Mouse (Mus musculus): ENCODE measurements at regions not wholly inside any gene's neighbourhood (a gene's known extent, or its start where the extent isn't known, plus 50 kb on each side); places are given as distances from the start of the nearest gene placed in this dataset.
"Not testable (repeated sequence)": the region's sequence is repeated elsewhere in the genome, so short reads cannot be mapped to it uniquely, and the experiment has no call there.

GRCm38 (mm10) chr12:25462690-25463089 lies 365.8 kb upstream of the Id2 start:
- DNase-seq (ENCODE audit: low spot score): not testable (repeated sequence)

- no peak for DNase-seq (ENCODE audit: low spot score)
Measured at GRCm38 (mm10) chr12:25455281-25455989, 358.5 kb upstream of the Id2 start.

- DNase-seq (ENCODE audit: low spot score): no peak
Measured at GRCm38 (mm10) chr12:25453356-25453755, 356.4 kb upstream of the Id2 start.

DNA sequence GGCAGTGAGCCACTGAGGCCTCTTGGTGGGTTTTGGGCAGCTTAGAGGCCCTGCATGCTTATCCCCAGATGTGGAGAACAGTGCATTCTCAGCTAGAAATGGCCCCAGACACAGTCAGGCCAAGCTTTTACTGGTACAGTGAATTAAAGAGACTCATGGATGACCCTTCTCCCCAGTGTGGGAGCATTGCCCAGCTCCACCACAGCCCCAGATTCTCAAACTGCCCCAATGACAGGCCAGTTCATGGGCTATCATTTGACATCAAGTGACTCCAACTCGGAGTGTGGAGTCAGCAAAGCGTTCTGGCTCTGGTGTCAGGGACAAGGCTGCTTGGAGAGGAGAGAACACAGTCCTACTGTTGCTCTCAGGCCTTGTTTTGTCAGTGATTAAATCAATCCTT lies 354.2 kb upstream of the Id2 start:
- DNase-seq (ENCODE audit: low spot score): no peak

GRCm38 (mm10) chr12:25444355-25444754 lies 347.4 kb upstream of the Id2 start:
- no peak for DNase-seq (ENCODE audit: low spot score)

DNA sequence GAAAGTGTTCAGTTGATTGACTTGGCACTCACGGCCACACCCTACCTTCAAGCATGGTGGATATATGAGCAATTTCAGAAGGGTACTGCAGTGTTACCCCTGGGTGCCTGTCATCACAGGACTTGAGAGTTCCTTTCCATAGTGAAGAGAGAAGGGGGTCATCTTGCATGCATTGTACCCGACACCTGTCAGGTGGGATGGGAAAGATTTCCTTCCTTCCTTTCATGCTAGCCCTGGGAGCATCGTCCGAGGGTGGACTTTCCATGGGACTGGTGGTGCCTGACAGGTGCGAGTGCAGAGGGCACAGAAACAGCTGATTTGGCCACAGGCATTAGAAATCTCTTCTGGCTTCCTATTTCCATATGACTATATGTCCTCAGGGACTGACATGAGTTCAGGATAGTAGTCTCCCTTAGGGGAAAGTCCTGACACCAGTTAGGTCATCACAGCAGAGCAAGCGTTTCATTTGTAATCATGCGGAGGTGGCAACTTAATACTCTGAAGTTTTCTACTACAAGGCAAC lies 342.1 kb upstream of the Id2 start:
- DNase-seq (ENCODE audit: low spot score): no peak

- DNase-seq (ENCODE audit: low spot score): peak; percentile 28
Measured at GRCm38 (mm10) chr12:25438217-25439028, 341.5 kb upstream of the Id2 start.

DNA sequence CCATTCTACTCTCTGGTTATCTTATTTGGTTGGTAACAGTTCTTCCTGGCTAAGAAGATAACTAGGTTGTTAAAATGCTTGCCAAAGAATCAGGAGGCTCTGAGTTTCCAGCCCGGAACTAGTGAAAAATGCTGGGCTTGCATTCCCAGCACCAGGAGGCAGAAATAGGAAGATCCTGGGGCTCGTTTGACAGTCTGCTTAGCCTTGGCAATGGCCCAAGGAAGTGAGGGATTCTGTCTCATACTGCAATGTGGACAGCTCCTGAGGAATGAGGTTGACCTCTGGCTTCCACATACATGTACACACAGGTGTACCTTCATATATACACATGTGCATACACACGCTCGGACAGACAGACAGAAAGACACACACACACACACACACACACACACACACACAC lies 340.6 kb upstream of the Id2 start:
- no peak for DNase-seq (ENCODE audit: low spot score)

DNA sequence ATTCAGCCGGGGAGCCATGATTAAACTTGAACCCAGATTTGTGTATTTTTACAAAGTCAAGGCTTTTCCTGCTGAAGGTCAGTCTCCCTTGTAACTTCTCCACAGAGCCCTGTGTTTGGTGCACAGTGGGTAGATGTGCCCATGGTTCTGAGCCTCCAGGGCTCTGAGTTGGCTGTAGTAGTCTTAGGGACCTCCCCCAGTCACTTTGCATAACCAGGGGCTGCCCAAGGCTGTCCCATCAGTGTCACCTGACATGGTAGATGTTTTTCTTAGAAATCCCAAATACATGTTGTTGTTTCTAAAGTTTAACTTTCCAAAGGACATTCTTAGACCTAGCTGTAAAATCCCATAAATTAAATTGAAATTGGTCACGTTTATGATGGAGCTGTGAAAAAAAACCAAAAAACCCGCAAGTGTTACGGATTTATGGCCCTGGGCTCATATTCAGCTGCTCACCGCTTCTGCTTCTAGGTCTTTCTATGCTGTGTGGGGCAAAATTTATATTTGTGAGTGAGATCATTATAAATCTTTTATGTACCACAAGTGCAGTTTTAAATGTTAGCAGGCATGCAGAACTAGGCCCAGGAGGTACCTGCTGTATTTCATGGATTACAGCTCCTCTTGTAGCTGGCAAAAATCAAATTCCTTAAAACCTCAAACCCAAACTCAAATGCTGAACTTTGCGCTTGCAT lies 339.4 kb upstream of the Id2 start:
- DNase-seq (ENCODE audit: low spot score): no peak

DNA sequence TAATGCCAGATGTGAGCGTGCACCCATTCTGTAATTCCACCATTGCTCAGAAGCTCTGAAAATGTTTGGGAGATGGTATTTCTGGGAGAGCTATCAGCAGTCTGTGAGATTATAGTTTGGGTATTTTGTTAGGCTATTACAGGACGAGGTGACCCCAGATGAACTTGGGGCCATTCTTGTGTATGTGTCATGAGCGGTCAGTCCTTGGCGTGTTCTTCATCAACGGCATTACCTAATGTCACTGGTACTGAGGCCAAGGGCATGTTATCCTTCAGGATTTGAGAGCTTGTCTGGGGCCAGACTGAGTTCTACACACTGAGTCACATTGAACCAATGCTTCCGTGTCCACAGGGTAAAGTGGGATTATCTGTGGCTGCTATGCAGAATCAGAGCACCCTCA lies 335.9 kb upstream of the Id2 start:
- no peak for DNase-seq (ENCODE audit: low spot score)

DNA sequence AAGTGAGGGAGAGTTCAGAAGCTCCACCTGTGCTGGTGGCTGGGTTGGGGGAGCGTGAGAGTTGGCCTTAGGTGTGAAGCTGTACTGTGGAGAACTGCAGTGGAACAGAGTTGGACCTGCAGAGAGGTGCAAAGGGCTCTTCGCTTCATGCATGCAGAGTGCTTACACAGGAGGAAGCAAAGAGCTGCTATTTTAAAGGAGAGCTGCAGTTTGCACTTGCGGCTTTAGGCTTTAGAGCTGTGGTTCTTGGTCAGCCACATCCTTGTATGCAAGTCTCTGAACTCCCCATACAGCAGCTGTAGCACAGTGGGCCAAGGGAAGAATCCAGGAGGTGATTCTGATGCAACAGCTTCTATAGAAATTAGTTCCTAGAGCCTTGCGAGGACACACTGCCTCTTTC lies 334.0 kb upstream of the Id2 start:
- DNase-seq (ENCODE audit: low spot score): peak; percentile 22

DNA sequence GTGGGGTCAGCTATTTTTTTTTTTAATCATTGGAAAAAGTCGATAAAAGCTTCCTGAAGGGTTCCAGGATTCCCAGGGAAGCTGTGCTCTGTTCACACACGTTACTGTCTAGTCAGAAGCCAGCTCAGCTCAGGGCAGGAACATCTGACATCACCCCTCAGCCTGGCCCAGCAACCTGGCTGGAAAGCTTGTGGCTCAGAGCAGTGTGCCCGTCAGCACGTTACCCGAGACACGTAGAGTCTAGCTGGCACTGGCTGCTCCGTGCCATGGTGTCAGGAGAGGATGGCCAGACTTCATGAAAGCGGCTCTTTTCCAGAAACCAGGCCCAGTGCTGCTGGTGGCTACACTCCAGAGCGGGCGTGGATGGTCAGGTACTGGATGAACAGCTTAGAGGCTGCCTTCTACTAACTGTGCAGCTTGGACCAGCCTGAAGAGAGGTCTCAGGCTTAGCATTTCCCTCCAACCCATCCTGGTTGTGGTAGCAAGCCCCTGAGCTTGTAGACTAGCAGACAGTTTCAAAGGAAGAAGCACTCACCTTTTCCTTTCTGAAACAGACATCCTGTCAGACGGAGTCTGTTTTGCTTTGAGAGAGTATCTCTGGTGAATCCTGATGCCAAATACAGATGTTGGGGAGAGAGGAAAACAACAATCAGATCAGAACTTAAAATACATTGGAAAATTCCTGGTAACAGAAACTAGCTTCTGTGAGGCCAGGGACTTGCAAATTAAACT lies 331.1 kb upstream of the Id2 start:
- DNase-seq (ENCODE audit: low spot score): no peak

DNA sequence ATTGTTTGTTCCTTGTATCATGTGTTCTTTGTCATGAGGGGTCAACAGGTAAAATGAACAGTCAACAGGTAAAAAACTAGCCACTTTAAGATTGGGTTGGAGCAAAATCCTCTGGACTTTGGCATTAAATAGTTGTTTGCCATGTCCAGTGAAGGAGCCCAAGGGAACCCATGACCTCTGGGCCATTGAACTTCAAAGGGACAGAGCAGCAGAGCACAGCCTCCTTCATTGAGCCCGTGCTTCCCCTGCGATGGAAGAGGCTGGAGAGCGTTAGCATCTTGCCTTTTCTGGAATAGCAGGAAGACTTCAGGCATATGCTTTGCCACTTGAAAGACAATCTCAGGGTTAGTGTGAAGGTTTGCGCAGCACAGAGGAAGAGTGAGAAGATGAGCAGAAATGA lies 320.4 kb upstream of the Id2 start:
- DNase-seq (ENCODE audit: low spot score): no peak

DNA sequence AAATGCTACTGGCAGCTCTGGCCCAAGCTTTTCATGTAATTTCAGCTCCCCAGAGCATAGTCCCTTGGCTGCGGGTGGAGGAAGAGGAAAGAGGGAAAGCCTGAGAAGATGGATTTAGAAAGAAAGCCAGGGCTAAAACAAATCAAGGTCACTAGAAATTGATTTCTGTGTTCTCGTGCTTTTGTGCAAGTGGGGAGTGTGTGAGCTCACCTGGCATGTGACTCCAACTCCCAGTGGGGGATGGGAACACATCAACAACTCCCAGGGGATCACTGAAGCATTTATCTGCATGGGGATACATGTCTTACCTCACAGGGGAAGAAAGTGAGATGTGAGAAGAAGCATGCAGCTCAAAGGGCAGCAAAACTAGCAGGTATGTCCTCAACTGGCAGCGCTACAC lies 319.6 kb upstream of the Id2 start:
- DNase-seq (ENCODE audit: low spot score): no peak

DNA sequence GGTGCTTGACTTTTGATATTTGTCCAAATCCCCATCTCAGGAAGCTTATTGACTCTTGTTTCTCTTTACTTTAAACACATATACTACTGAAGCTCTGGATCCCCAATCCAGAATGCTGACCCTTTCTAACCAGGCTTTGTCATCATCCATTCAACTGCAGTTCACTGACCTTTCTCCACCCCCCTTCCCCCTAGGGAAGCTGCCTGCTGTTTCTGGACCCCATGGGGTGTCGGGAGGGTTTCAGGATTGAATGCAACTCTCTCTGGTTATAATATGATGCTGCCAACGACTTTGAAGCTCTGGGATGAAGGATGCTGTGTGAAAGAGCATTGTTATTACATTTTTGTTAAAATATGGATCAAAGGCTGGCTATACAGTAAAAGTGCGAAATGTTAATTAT lies 318.7 kb upstream of the Id2 start:
- DNase-seq (ENCODE audit: low spot score): no peak

DNA sequence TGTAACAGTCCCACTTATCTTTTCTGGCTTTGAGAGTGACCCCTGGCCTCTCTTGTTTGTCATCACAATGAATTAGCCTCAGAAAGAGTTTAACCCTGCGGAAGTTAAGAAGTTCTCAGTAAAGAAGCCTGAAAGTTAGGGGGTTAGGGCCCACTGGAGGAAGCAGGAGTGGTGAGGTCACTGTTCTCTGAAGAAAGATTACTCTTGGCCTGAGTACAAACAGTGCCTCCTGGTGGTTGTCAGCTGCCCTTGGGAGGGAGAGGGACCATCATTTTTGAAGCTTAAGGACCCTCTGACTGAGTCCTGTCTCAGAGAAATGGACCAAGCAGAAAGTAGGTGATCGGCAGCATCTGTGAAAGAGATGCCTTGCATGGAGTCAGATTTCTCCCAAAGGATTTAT lies 318.3 kb upstream of the Id2 start:
- DNase-seq (ENCODE audit: low spot score): peak; percentile 53

- DNase-seq (ENCODE audit: low spot score): peak; percentile 60
Measured at GRCm38 (mm10) chr12:25407301-25407700, 310.4 kb upstream of the Id2 start.

DNA sequence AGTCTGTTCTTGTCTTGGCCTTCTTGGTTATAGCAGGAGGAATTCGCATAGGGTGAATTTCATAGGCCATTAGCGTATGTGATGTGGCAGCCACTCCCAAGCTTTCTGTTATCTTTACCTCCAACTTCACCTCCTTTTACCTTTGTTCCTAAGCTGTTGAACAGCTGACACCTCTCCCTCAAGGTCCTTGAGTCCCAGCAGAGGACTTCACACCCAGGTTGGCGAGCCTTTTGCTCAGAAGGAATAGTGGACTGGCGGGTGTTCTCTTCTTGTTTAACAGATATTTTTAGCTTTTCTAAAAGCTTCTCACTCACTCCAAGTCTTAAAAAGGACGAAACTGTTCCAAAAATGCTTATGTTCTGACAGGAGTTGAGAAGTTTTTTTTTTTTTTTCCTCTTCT lies 303.4 kb upstream of the Id2 start:
- DNase-seq (ENCODE audit: low spot score): no peak

DNA sequence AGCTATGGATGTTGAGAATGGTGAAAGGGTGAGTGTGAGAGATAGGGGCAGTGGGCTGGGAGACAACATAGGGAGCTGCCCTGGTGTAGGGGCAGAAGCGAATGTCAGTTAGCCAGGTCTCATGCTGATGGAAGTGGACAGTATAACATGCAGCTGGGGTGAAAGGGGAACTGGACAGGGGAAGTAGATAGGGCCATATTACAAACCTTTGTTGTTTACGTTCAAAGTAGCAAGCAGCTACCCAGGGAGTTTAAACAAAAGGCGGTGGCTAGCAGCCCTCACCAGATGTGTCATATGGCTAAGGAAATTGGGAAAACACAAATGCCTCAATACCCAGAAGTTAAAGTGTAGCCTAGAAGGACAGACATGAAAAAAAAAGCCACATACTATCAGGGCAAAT lies 301.8 kb upstream of the Id2 start:
- DNase-seq (ENCODE audit: low spot score): no peak

GRCm38 (mm10) chr12:25394326-25394725 lies 297.4 kb upstream of the Id2 start:
- no peak for DNase-seq (ENCODE audit: low spot score)

DNA sequence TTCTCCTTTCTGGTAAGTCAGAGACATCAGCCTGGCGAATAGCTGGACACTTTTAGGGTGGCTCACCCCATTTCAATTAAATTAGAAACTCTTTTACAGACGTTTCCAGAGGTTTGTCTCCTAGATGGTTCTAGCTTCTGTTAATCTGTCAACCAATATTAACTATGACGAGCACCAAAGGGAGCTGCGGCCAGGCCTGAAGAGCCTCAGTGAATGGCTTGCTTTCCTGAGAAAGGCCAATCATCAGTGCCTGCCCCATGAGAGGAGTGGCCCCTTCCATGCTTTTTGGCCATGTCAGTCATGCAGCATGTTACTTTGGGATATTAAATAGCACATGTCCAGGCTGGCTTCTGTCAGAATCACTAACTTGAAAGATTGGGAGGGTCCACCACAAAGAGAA lies 296.6 kb upstream of the Id2 start:
- no peak for DNase-seq (ENCODE audit: low spot score)

GRCm38 (mm10) chr12:25389202-25389601 lies 292.3 kb upstream of the Id2 start:
- peak; percentile 35 for DNase-seq (ENCODE audit: low spot score)

All from lung, postnatal 25 days (tissue).